Mouse (Mus musculus) spleen, adult 2 months (tissue): ENCODE results near the gene Ctnna2.

Experiments used
- CTCF ChIP-seq: fragments of 200-500 bp; IDR thresholded peaks from 2 replicates; pipeline ENCODE4 v1.5.1; 2011; ENCODE audit warnings: mild to moderate bottlenecking, inconsistent platforms; ENCODE audit not compliant: insufficient read depth, insufficient read length, insufficient replicate concordance; ENCODE audit errors: extremely low read depth
- POLR2A ChIP-seq: fragments of 200-500 bp; IDR thresholded peaks from 2 replicates; pipeline ENCODE4 v1.6.1; 2011; ENCODE audit warnings: low read depth, low read length, inconsistent platforms

DNA sequence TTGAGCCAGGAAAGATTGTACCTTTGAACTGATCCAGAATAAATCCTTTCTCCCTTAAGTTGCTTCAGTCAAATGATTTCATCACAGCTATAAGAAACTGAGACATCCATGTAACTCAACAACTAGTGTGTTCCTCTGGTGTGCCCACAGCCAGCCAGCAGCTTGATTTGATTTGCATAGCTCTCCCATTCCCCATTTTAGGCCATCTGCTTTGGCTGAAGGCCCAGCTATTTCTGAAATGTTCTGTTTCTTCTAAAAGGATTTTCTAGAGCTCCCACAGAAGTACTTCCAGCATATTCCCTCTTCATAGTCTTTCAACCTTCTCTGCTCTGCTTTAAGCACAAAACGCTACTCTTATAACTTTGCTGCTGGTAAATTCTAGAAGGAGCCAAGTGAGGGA lies 770.3 kb downstream of the Ctnna2 start:
- TF ChIP-seq POLR2A (no peak), CTCF (no peak)
